Mouse (Mus musculus) embryonic fibroblast, embryonic 13.5 days (primary cell): ENCODE results near the gene Btbd19.

Experiments
- CTCF ChIP-seq: IDR thresholded peaks from 2 replicates; pipeline ENCODE4 v1.5.1; 2011; ENCODE audit warnings: mild to moderate bottlenecking, control low read depth, low read length, moderate library complexity, borderline replicate concordance; ENCODE audit not compliant: insufficient read depth
- POLR2A ChIP-seq: IDR thresholded peaks from 2 replicates; pipeline ENCODE4 v1.6.1; 2011; ENCODE audit warnings: low read depth, mild to moderate bottlenecking, control low read depth, low read length, moderate library complexity

DNA sequence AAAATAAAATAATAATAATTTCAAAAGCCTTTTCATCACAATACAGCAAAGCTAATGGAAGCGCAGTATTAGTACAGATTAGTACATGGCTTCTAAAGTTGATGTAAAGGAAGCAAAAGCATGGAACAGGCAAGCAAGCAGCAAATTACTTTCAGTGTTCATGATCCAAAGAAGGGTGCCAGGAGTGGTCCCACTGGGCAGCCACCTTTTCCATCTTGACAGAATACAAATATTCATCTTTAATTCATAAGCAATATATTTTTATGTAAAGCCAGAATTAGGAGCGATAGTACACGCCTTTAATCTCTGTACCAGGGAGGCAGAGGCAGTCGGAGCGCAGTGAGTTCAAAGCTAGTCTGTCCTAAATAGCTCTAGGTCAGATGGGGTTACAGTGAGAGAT is 5.9 kb downstream of the Btbd19 start:
- TF ChIP-seq CTCF (no peak), POLR2A (no peak)
